Mouse (Mus musculus): ENCODE results near the gene Gphn.

Gene Gphn

GRCm38 (mm10) chr12:78717783-78718182, 491.6 kb downstream of the Gphn start:
- DNase-seq (ENCODE audit: low spot score in 2 of 2): no peak

- DNase-seq (ENCODE audit: low spot score in 2 of 2): no peak
Measured at GRCm38 (mm10) chr12:78727723-78728122, 501.5 kb downstream of the Gphn start.

All from frontal cortex, postnatal 14 days (tissue).